Mouse (Mus musculus) forebrain, embryonic 14.5 days (tissue): Measurements from ENCODE around the gene Tbc1d30. TPM values are rescaled to one million over a fixed set of nuclear protein-coding genes. Genes with fewer than 3 reads are reported as not detected.

Experiments used
- ATAC-seq: fragments of 200-750 bp; cut with Nextera tagmentation; 2 replicates; pipeline ENCODE4 v1.8.0; 2017; ENCODE audit warnings: mild to moderate bottlenecking, moderate library complexity
- DNase-seq: peaks from one replicate; pipeline ENCODE4 v3.0.0-alpha.2; 2015; ENCODE audit warnings: low spot score
- H3K27ac ChIP-seq: fragments of 300-500 bp; sonication (generic); 2 replicates; pipeline ENCODE4 v1.5.1; 2014; ENCODE audit warnings: low read depth, mild to moderate bottlenecking, control low read depth, low read length, moderate library complexity
- H3K27me3 ChIP-seq: fragments of 300-500 bp; sonication (generic); replicated peaks from 2 replicates; pipeline ENCODE4 v1.6.1; 2014; ENCODE audit warnings: low read length, control low read depth, mixed read lengths; ENCODE audit not compliant: control insufficient read depth, insufficient read depth
- H3K36me3 ChIP-seq: fragments of 300-500 bp; sonication (generic); 2 replicates; pipeline ENCODE4 v1.6.1; 2014; ENCODE audit warnings: low read length, control low read depth; ENCODE audit not compliant: control insufficient read depth, insufficient read depth
- H3K4me1 ChIP-seq: fragments of 300-500 bp; sonication (generic); 2 replicates; pipeline ENCODE4 v1.6.1; 2014; ENCODE audit warnings: antibody characterized with exemption, low read length, control low read depth; ENCODE audit not compliant: control insufficient read depth, insufficient read depth
- H3K4me2 ChIP-seq: fragments of 300-500 bp; sonication (generic); 2 replicates; pipeline ENCODE4 v1.6.1; 2014; ENCODE audit warnings: mild to moderate bottlenecking, control low read depth, low read length
- H3K4me3 ChIP-seq: fragments of 300-500 bp; sonication (generic); 2 replicates; pipeline ENCODE4 v1.5.1; 2014; ENCODE audit warnings: low read depth, low read length, control low read depth
- H3K9ac ChIP-seq: fragments of 300-500 bp; sonication (generic); 2 replicates; pipeline ENCODE4 v1.6.1; 2014; ENCODE audit warnings: mild to moderate bottlenecking, low read length, control low read depth, moderate library complexity
- H3K9me3 ChIP-seq: fragments of 300-500 bp; sonication (generic); replicated peaks from 2 replicates; pipeline ENCODE4 v1.6.1; 2016; ENCODE audit warnings: low read length, control low read depth, mixed read lengths; ENCODE audit not compliant: control insufficient read depth
- WGBS: fragments of 180-500 bp; shearing (Covaris S2); extraction: QIAGEN DNeasy Blood & Tissue Kit; methylation state at CpG from one replicate; pipeline ENCODE4 v1.1.7; 2014; 5-methylcytosine and 5-hydroxymethylcytosine counted together
- polyA plus RNA-seq: library from polyadenylated mRNA; unstranded; fragments of >200 nt; fragmentation: Nextera tagmentation; extraction: Ambion mirVana; gene quantifications from 2 replicates; pipeline ENCODE4 v1.2.1, GENCODE M21; 2014

The Tbc1d30 gene
- polyA plus RNA-seq, 1 experiment from 2014 or later = 9.3 TPM

- H3K27me3 ChIP-seq = no peaks in the 10 kb centered on the region
- peaks cover 3% of the 10 kb centered on the region; the same call in 1 of the 2 replicates for H3K4me1 ChIP-seq
- no peak for DNase-seq
- H3K4me2 ChIP-seq = no peak overlapping the region
- H3K9ac ChIP-seq = no peak overlapping the region
- 63% methylated on average over 10 of the region's 10 CpGs for WGBS
- no peaks in the 10 kb centered on the region for H3K9me3 ChIP-seq
- ATAC-seq = no peak
- H3K4me3 ChIP-seq = no peak overlapping the region
- no peak overlapping the region for H3K27ac ChIP-seq
- H3K36me3 ChIP-seq = no peaks in the 10 kb centered on the region
These were observed 112.0 kb downstream of the Tbc1d30 start for GRCm38 (mm10) chr10:121239065-121239464.

GRCm38 (mm10) chr10:121238551-121238950 lies 112.5 kb downstream of the Tbc1d30 start:
- H3K4me1 ChIP-seq = peaks cover 3% of the 10 kb centered on the region; the same call in 1 of the 2 replicates
- DNase-seq (peak; percentile 50), ATAC-seq (0 out of 2 replicates have a peak, but pooled peaks have one; percentile 32)
- H3K9ac ChIP-seq = no peak overlapping the region
- no peaks in the 10 kb centered on the region for H3K9me3 ChIP-seq
- H3K36me3 ChIP-seq = no peaks in the 10 kb centered on the region
- H3K4me2 ChIP-seq = peak overlapping the region; percentile 23; the same call in 1 of the 2 replicates
- WGBS = 21% methylated on average over 16 of the region's 16 CpGs
- no peak overlapping the region for H3K27ac ChIP-seq
- no peak overlapping the region for H3K4me3 ChIP-seq
- no peaks in the 10 kb centered on the region for H3K27me3 ChIP-seq

- H3K4me1 ChIP-seq = peaks cover 3% of the 10 kb centered on the region; the same call in 1 of the 2 replicates
- WGBS = 88% methylated on average over 5 of the region's 5 CpGs
- no peak for DNase-seq
- no peak overlapping the region for H3K9ac ChIP-seq
- no peak overlapping the region for H3K4me2 ChIP-seq
- no peaks in the 10 kb centered on the region for H3K27me3 ChIP-seq
- H3K27ac ChIP-seq = no peak overlapping the region
- no peaks in the 10 kb centered on the region for H3K36me3 ChIP-seq
- no peak for ATAC-seq
- H3K4me3 ChIP-seq = no peak overlapping the region
- no peaks in the 10 kb centered on the region for H3K9me3 ChIP-seq
These were observed 113.7 kb downstream of the Tbc1d30 start for GRCm38 (mm10) chr10:121237377-121237776.

- Histone ChIP-seq H3K4me3 (no peak overlapping the region), H3K4me2 (no peak overlapping the region), H3K27me3 (no peaks in the 10 kb centered on the region), H3K36me3 (no peaks in the 10 kb centered on the region), H3K9ac (no peak overlapping the region), H3K4me1 (peaks cover 3% of the 10 kb centered on the region; the same call in 1 of the 2 replicates), H3K9me3 (no peaks in the 10 kb centered on the region), H3K27ac (no peak overlapping the region)
- no peak for ATAC-seq
- no peak for DNase-seq
- 84% methylated on average over 10 of the region's 10 CpGs for WGBS
These were observed 115.8 kb downstream of the Tbc1d30 start for GRCm38 (mm10) chr10:121235167-121235824.

- ATAC-seq (no peak), DNase-seq (no peak)
- Histone ChIP-seq H3K27ac (no peak overlapping the region), H3K27me3 (no peaks in the 10 kb centered on the region), H3K9me3 (no peaks in the 10 kb centered on the region), H3K4me1 (peaks cover 3% of the 10 kb centered on the region; the same call in 1 of the 2 replicates), H3K36me3 (no peaks in the 10 kb centered on the region), H3K4me3 (no peak overlapping the region), H3K9ac (no peak overlapping the region), H3K4me2 (no peak overlapping the region)
- WGBS = 81% methylated on average over 3 of the region's 3 CpGs
These were observed 116.6 kb downstream of the Tbc1d30 start for GRCm38 (mm10) chr10:121234476-121234875.

- no peak overlapping the region for H3K4me2 ChIP-seq
- H3K9me3 ChIP-seq = no peaks in the 10 kb centered on the region
- ATAC-seq (no peak), DNase-seq (no peak)
- H3K4me1 ChIP-seq = no peaks in the 10 kb centered on the region
- WGBS = 88% methylated on average over 15 of the region's 15 CpGs
- H3K27me3 ChIP-seq = no peaks in the 10 kb centered on the region
- H3K4me3 ChIP-seq = no peak overlapping the region
- no peak overlapping the region for H3K27ac ChIP-seq
- no peaks in the 10 kb centered on the region for H3K36me3 ChIP-seq
- H3K9ac ChIP-seq = no peak overlapping the region
These were observed 122.6 kb downstream of the Tbc1d30 start for GRCm38 (mm10) chr10:121228422-121228953.

- 66% methylated on average over 16 of the region's 16 CpGs for WGBS
- no peak overlapping the region for H3K4me2 ChIP-seq
- no peaks in the 10 kb centered on the region for H3K36me3 ChIP-seq
- no peaks in the 10 kb centered on the region for H3K4me1 ChIP-seq
- no peak overlapping the region for H3K4me3 ChIP-seq
- H3K9ac ChIP-seq = no peak overlapping the region
- H3K27ac ChIP-seq = no peak overlapping the region
- no peaks in the 10 kb centered on the region for H3K9me3 ChIP-seq
- no peaks in the 10 kb centered on the region for H3K27me3 ChIP-seq
- DNase-seq (no peak), ATAC-seq (no peak)
These were observed 123.1 kb downstream of the Tbc1d30 start for GRCm38 (mm10) chr10:121227988-121228409.

- no peaks in the 10 kb centered on the region for H3K4me1 ChIP-seq
- H3K27me3 ChIP-seq = no peaks in the 10 kb centered on the region
- ATAC-seq (no peak), DNase-seq (no peak)
- H3K4me2 ChIP-seq = no peak overlapping the region
- no peaks in the 10 kb centered on the region for H3K36me3 ChIP-seq
- H3K4me3 ChIP-seq = no peak overlapping the region
- H3K9me3 ChIP-seq = no peaks in the 10 kb centered on the region
- H3K9ac ChIP-seq = no peak overlapping the region
- 91% methylated on average over 5 of the region's 5 CpGs for WGBS
- H3K27ac ChIP-seq = no peak overlapping the region
These were observed 123.7 kb downstream of the Tbc1d30 start for GRCm38 (mm10) chr10:121227403-121227802.

- no peaks in the 10 kb centered on the region for H3K27me3 ChIP-seq
- H3K4me1 ChIP-seq = no peaks in the 10 kb centered on the region
- no peak overlapping the region for H3K4me3 ChIP-seq
- ATAC-seq (no peak), DNase-seq (no peak)
- H3K27ac ChIP-seq = no peak overlapping the region
- H3K36me3 ChIP-seq = no peaks in the 10 kb centered on the region
- H3K4me2 ChIP-seq = no peak overlapping the region
- 74% methylated on average over 6 of the region's 6 CpGs for whole genome bisulfite sequencing
- no peak overlapping the region for H3K9ac ChIP-seq
- no peaks in the 10 kb centered on the region for H3K9me3 ChIP-seq
These were observed 125.4 kb downstream of the Tbc1d30 start for GRCm38 (mm10) chr10:121225636-121226035.
